Mouse (Mus musculus) limb, embryonic 12.5 days (tissue): Measurements from ENCODE around the gene Glis1. TPM values are rescaled to one million over a fixed set of nuclear protein-coding genes. Genes with fewer than 3 reads are reported as not detected.
A peak's percentile ranks its signal among the peaks of the same experiment; 100 is the strongest.

ENCODE experiments used
- ATAC-seq: fragments of 200-750 bp; cut with Nextera tagmentation; 2 replicates; pipeline ENCODE4 v1.8.0; 2017; ENCODE audit warnings: low read depth, moderate TSS enrichment; ENCODE audit not compliant: insufficient number of reproducible peaks, insufficient read depth, low FRiP score, low TSS enrichment
- H3K27ac ChIP-seq: fragments of 300-500 bp; sonication (generic); 2 replicates; pipeline ENCODE4 v1.5.1; 2016; ENCODE audit warnings: mild to moderate bottlenecking, moderate library complexity
- H3K27me3 ChIP-seq: fragments of 300-500 bp; sonication (generic); 2 replicates; pipeline ENCODE4 v1.6.1; 2016; ENCODE audit warnings: mild to moderate bottlenecking, moderate library complexity
- H3K36me3 ChIP-seq: fragments of 300-500 bp; sonication (generic); 2 replicates; pipeline ENCODE4 v1.6.1; 2016; ENCODE audit warnings: mild to moderate bottlenecking, moderate library complexity
- H3K4me1 ChIP-seq: fragments of 300-500 bp; sonication (generic); replicated peaks from 2 replicates; pipeline ENCODE4 v1.6.1; 2016
- H3K4me2 ChIP-seq: fragments of 300-500 bp; sonication (generic); 2 replicates; pipeline ENCODE4 v1.6.1; 2016; ENCODE audit warnings: mild to moderate bottlenecking, moderate library complexity
- H3K4me3 ChIP-seq: fragments of 300-500 bp; sonication (generic); replicated peaks from 2 replicates; pipeline ENCODE4 v1.5.1; 2016; ENCODE audit warnings: mild to moderate bottlenecking
- H3K9ac ChIP-seq: fragments of 300-500 bp; sonication (generic); replicated peaks from 2 replicates; pipeline ENCODE4 v1.6.1; 2016; ENCODE audit warnings: mild to moderate bottlenecking, moderate library complexity
- H3K9me3 ChIP-seq: fragments of 300-500 bp; sonication (generic); 2 replicates; pipeline ENCODE4 v1.6.1; 2016; ENCODE audit warnings: mild to moderate bottlenecking, moderate library complexity
- WGBS: fragments of 180-500 bp; shearing (Covaris S2); methylation state at CpG from one replicate; pipeline ENCODE4 v1.1.7; 2016; 5-methylcytosine and 5-hydroxymethylcytosine counted together
- polyA plus RNA-seq: library from polyadenylated mRNA; unstranded; fragments of >200 nt; fragmentation: Nextera tagmentation; extraction: Ambion mirVana; gene quantifications from 2 replicates; pipeline ENCODE4 v1.2.1, GENCODE M21; 2016

The Glis1 gene
- polyA plus RNA-seq, 1 experiment from 2014 or later = 12.0 TPM

- H3K4me1 ChIP-seq = peaks cover 42% of the 10 kb centered on the region
- WGBS = 28% methylated on average over 5 of the region's 5 CpGs
- no peaks in the 10 kb centered on the region for H3K36me3 ChIP-seq
- no peak overlapping the region for H3K9ac ChIP-seq
- H3K27ac ChIP-seq = 0 out of 2 replicates have a peak overlapping the region, but pooled peaks have one; percentile 17
- no peak for ATAC-seq
- no peaks in the 10 kb centered on the region for H3K9me3 ChIP-seq
- no peak overlapping the region for H3K4me3 ChIP-seq
- H3K27me3 ChIP-seq = peaks cover 47% of the 10 kb centered on the region
- no peak overlapping the region for H3K4me2 ChIP-seq
These were observed 190.6 kb downstream of the Glis1 start for GRCm38 (mm10) chr4:107624951-107625350.

DNA sequence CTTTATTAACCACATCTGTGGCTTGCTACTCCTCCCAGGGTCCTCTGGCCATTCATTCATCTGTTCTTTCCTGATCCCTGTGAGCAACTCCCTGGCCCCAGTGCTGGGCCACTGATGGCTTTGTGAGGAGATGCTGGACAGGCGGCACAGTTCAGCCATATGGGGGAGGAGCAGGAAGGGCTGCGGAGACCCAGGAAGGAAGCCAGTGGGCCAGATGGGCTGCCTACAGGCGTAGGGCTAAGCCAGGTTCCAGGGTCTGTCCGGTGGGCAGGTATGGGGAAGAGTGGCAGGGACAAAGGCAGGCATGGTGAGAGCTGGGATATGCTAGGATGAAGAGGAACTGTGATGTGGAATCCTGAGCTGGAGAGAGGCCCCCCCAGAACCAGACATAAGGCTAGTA lies 193.8 kb downstream of the Glis1 start:
- Histone ChIP-seq H3K4me3 (no peak overlapping the region), H3K27ac (no peak overlapping the region), H3K9me3 (no peaks in the 10 kb centered on the region), H3K4me1 (peaks cover 56% of the 10 kb centered on the region), H3K4me2 (no peak overlapping the region), H3K27me3 (peaks cover 59% of the 10 kb centered on the region), H3K9ac (no peak overlapping the region), H3K36me3 (no peaks in the 10 kb centered on the region)
- no peak for ATAC-seq
- WGBS = 75% methylated on average over 4 of the region's 4 CpGs

DNA sequence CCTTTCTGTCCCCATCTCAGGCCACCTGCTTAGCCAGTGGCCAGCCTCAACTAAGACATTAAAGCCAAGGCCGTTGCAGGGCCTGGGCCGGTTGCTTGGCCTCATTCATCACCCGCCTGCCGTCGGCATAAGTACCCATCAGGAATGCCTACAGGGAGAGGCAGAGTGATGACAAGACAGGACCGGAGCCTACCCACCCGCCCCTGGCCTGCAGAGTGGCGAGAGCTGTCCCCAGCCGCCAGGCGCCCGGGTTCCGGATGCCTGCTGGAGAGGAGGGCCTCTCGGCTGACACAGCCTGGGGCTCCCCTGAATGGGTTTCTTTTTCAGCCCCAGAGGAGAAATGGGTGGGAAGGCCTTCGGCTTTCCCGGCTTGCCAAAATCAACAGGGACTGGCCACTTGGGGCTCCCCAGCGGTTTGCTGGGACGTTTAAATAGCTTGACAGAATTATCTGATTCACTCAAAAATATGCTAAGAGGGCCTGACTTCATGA lies 194.6 kb downstream of the Glis1 start:
- no peak for ATAC-seq
- H3K27ac ChIP-seq = peak overlapping the region; percentile 32; the same call in 1 of the 2 replicates

DNA sequence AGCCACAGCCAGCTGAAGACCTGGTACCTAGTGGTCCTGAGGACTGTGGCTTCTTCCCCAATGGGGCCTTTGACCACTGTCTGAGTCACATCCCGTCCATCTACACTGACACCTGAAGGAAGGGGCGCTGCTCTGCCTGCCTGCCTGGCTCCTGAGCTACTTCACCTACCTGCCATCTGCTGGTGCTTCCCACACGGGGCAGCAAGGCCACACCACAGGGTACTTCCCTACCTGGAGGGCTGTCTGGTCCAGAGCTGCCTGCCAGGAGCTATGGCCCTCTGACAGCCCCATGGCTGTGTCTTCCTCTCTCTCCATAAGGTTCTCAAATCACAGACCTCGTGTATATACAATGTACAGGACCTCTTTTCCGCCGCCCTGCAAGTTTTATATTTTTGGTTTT lies 200.2 kb downstream of the Glis1 start:
- Histone ChIP-seq H3K27ac (no peak overlapping the region), H3K36me3 (no peaks in the 10 kb centered on the region), H3K27me3 (peaks cover 57% of the 10 kb centered on the region), H3K9me3 (no peaks in the 10 kb centered on the region), H3K9ac (no peak overlapping the region), H3K4me3 (no peak overlapping the region), H3K4me2 (no peak overlapping the region), H3K4me1 (peaks cover 68% of the 10 kb centered on the region)
- WGBS = 58% methylated on average over 6 of the region's 6 CpGs
- ATAC-seq = no peak

More for the DNA sequence above, 194.6 kb downstream of the Glis1 start:
- H3K4me2 ChIP-seq = no peak overlapping the region
- peaks cover 61% of the 10 kb centered on the region for H3K4me1 ChIP-seq
- H3K36me3 ChIP-seq = no peaks in the 10 kb centered on the region
- peaks cover 65% of the 10 kb centered on the region for H3K27me3 ChIP-seq
- WGBS = 53% methylated on average over 17 of the region's 17 CpGs
- H3K9me3 ChIP-seq = no peaks in the 10 kb centered on the region
- no peak overlapping the region for H3K4me3 ChIP-seq
- H3K9ac ChIP-seq = no peak overlapping the region

DNA sequence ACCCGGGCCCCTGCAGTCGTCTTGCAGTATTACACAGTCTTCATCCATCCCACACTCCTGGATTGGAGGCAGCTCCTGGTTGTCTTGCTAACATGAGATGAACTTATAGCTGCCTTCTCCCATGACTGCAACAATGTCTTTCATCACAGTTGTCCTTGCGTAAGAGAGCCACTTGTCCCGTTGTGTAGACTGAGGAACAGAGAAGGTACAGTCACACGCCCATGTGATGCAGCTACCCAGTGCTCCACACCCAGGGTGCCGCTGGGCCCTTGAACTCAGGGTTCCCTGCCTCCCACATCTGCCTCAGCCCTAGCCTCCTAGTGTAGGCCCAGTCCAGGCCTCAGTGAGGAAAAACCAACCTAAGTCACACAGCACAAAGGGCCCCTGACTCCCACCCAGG lies 201.7 kb downstream of the Glis1 start:
- 77% methylated on average over 6 of the region's 6 CpGs for WGBS
- H3K27ac ChIP-seq = peak overlapping the region; percentile 9; the same call in 1 of the 2 replicates
- no peak overlapping the region for H3K9ac ChIP-seq

DNA sequence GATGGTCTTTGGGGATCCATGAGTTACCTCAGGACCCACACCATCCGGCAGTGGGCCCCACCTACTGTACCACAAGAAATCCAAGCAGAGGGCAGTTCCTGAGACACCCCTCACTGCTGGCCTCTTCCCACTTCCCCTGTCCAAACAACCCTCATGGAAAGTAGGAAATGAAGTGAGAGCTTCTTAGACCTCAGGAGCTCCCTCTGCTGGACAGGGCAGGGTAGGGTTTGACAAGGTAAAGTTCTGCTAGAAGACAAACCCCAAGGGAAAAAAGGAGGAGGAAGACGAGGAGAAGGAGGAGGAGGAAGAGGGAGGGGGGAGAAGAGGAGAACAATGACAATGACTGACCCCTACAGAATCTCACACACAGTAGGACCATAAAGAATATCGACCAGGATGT lies 203.3 kb downstream of the Glis1 start:
- H3K4me3 ChIP-seq = no peak overlapping the region
- no peak overlapping the region for H3K9ac ChIP-seq
- ATAC-seq = no peak
- H3K9me3 ChIP-seq = no peaks in the 10 kb centered on the region
- peaks cover 51% of the 10 kb centered on the region for H3K27me3 ChIP-seq
- no peak overlapping the region for H3K27ac ChIP-seq
- no peak overlapping the region for H3K4me2 ChIP-seq
- WGBS = 64% methylated on average over 3 of the region's 3 CpGs
- H3K4me1 ChIP-seq = peaks cover 67% of the 10 kb centered on the region
- H3K36me3 ChIP-seq = no peaks in the 10 kb centered on the region

More for the DNA sequence above, 201.7 kb downstream of the Glis1 start:
- Histone ChIP-seq H3K36me3 (no peaks in the 10 kb centered on the region), H3K4me2 (no peak overlapping the region), H3K4me3 (no peak overlapping the region), H3K4me1 (peaks cover 67% of the 10 kb centered on the region), H3K9me3 (no peaks in the 10 kb centered on the region), H3K27me3 (peaks cover 54% of the 10 kb centered on the region)
- ATAC-seq = no peak

GRCm38 (mm10) chr4:107638303-107638702 lies 203.9 kb downstream of the Glis1 start:
- Histone ChIP-seq H3K27ac (peak overlapping the region; percentile 57; the same call in 1 of the 2 replicates), H3K27me3 (peaks cover 46% of the 10 kb centered on the region), H3K9me3 (no peaks in the 10 kb centered on the region), H3K4me2 (no peak overlapping the region), H3K4me3 (no peak overlapping the region), H3K36me3 (no peaks in the 10 kb centered on the region), H3K9ac (no peak overlapping the region), H3K4me1 (peaks cover 61% of the 10 kb centered on the region)
- WGBS = 36% methylated on average over 10 of the region's 10 CpGs
- ATAC-seq = 0 out of 2 replicates have a peak, but pooled peaks have one; percentile 8

- Histone ChIP-seq H3K4me3 (no peak overlapping the region), H3K9me3 (no peaks in the 10 kb centered on the region), H3K27ac (no peak overlapping the region), H3K27me3 (peaks cover 33% of the 10 kb centered on the region), H3K4me1 (peaks cover 29% of the 10 kb centered on the region), H3K9ac (no peak overlapping the region), H3K36me3 (no peaks in the 10 kb centered on the region), H3K4me2 (no peak overlapping the region)
- 62% methylated on average over 4 of the region's 4 CpGs for WGBS
- no peak for ATAC-seq
These were observed 207.2 kb downstream of the Glis1 start for GRCm38 (mm10) chr4:107641624-107642023.

- Histone ChIP-seq H3K27ac (no peak overlapping the region), H3K36me3 (no peaks in the 10 kb centered on the region), H3K4me1 (peaks cover 23% of the 10 kb centered on the region), H3K4me3 (no peak overlapping the region), H3K4me2 (no peak overlapping the region), H3K9ac (no peak overlapping the region), H3K9me3 (no peaks in the 10 kb centered on the region), H3K27me3 (peaks cover 31% of the 10 kb centered on the region)
- ATAC-seq = no peak
- 77% methylated on average over 5 of the region's 5 CpGs for WGBS
These were observed 214.6 kb downstream of the Glis1 start for GRCm38 (mm10) chr4:107648959-107649485.

GRCm38 (mm10) chr4:107651021-107651496 lies 216.7 kb downstream of the Glis1 start:
- Histone ChIP-seq H3K4me3 (no peak overlapping the region), H3K4me1 (peaks cover 23% of the 10 kb centered on the region), H3K27ac (no peak overlapping the region), H3K9ac (no peak overlapping the region), H3K4me2 (peak overlapping the region; percentile 26; the same call in 1 of the 2 replicates), H3K36me3 (no peaks in the 10 kb centered on the region), H3K9me3 (no peaks in the 10 kb centered on the region), H3K27me3 (peaks cover 45% of the 10 kb centered on the region)
- ATAC-seq = no peak
- 24% methylated on average over 12 of the region's 12 CpGs for WGBS

DNA sequence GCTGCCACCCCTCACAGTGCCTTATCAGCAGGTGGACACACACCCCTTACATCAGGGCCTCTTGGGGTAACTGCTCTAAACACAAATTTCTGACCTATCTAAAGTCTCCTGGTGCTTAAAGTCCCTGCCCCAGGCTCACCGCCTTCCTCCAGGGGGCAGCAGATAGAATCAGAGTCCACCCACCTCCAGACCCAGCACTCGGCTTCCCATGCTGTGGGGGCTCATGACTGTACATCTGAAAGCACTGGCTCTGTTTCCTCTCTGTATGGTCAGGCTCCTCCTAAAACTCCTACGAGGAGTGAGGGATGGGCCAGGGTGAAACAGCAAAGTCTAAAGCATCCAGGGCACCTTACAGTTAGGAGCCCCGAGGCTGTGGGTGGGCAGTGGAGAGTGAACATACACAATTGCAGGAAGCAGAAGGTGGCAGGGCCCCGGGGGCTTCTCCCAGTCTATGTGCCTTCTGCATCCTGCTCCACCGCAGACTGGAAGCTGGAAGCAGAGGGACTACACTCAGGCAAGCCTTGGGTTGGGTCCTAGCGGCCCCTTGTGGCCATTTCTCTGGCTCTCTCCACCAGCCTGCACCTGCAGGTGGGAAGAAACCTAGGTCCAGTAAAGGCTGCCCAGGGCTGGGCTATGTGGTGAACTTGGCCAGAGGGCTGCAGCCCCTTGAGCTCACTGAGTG lies 218.3 kb downstream of the Glis1 start:
- Histone ChIP-seq H3K9ac (no peak overlapping the region), H3K27ac (no peak overlapping the region), H3K4me3 (no peak overlapping the region), H3K36me3 (no peaks in the 10 kb centered on the region), H3K4me1 (peaks cover 23% of the 10 kb centered on the region), H3K9me3 (no peaks in the 10 kb centered on the region), H3K27me3 (peaks cover 47% of the 10 kb centered on the region), H3K4me2 (0 out of 2 replicates have a peak overlapping the region, but pooled peaks have one; percentile 2)
- peak; percentile 71 for ATAC-seq
- 11% methylated on average over 7 of the region's 7 CpGs for WGBS
